Mouse (Mus musculus) cerebellum, adult 11-12 months (tissue): ENCODE measurements around the gene Twnk.
A peak's percentile ranks its signal among the peaks of the same experiment; 100 is the strongest.

Experiments used
- DNase-seq: peaks from one replicate; pipeline ENCODE4 v3.0.0; 2022

Twnk gene

GRCm38 (mm10) chr19:45005444-45005843 lies at the start of gene Twnk:
Twnk (plus strand) TSS chr19:45005663.
- DNase-seq = peak; percentile 56

DNA sequence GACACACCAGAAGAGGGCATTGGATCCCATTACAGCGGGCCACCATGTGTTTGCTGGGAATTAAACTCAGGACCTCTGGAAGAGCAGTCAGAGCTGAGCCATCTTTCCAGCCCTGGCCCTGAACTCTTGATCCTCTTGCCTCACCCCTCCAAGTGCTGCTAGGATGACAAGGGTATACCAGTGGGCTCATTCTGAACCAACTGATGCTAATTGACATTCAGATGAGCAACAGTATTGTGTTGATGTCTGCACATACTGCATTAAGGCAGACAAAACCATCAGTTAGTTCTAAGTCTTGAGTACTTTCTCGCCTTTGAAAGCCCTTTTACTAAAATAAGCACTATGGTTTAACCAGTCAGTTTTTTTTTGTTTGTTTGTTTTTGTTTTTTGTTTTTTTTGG lies 45.8 kb upstream of the Twnk start:
- no peak for DNase-seq

- no peak for DNase-seq
Measured at GRCm38 (mm10) chr19:44965978-44966377, 39.5 kb upstream of the Twnk start.

GRCm38 (mm10) chr19:44968329-44968728 lies 37.1 kb upstream of the Twnk start:
- no peak for DNase-seq

- no peak for DNase-seq
Measured at GRCm38 (mm10) chr19:44976636-44977035, 28.8 kb upstream of the Twnk start.

DNA sequence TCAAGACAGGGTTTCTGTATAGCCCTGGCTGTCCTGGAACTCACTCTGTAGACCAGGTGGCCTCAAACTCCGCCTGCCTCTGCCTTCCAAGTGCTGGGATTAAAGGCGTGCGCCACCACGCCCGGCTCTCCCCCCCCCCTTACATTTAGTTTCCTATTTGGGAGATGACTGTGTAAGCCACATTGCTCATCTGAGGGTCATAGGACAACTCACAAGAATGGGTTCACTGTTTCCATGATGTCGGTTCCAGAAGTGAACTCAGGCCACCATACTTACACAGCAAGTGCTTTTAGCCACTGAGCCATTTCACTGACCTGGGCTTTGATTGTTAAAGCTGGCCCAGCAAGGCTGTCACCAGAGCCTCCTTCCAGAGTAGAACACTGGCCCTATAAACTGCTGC lies 28.3 kb upstream of the Twnk start:
- no peak for DNase-seq

DNA sequence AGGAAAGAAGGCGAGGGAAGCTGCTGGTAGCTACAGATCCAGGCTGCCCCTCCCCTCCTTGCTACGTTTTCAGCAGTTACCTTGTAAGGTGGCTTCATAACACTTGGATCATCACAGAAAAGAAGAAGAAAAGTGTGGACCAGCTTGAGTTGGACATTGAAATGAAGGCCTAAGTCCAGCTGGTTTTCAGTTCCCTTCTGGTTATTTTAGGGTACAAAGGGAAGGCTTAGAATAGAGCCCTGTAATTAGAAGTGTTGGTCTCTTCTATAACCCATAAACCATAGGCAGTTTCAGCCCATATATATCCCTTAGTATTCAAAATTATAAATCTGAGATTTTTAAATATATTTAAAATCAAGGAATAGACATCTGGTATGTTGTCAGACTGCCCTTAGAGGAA lies 24.7 kb upstream of the Twnk start:
- no peak for DNase-seq

GRCm38 (mm10) chr19:44982477-44983115 lies 22.9 kb upstream of the Twnk start:
- DNase-seq = no peak

- DNase-seq = no peak
Measured at GRCm38 (mm10) chr19:44983366-44983765, 22.1 kb upstream of the Twnk start.

GRCm38 (mm10) chr19:44984420-44984819 lies 21.0 kb upstream of the Twnk start:
- DNase-seq = no peak

DNA sequence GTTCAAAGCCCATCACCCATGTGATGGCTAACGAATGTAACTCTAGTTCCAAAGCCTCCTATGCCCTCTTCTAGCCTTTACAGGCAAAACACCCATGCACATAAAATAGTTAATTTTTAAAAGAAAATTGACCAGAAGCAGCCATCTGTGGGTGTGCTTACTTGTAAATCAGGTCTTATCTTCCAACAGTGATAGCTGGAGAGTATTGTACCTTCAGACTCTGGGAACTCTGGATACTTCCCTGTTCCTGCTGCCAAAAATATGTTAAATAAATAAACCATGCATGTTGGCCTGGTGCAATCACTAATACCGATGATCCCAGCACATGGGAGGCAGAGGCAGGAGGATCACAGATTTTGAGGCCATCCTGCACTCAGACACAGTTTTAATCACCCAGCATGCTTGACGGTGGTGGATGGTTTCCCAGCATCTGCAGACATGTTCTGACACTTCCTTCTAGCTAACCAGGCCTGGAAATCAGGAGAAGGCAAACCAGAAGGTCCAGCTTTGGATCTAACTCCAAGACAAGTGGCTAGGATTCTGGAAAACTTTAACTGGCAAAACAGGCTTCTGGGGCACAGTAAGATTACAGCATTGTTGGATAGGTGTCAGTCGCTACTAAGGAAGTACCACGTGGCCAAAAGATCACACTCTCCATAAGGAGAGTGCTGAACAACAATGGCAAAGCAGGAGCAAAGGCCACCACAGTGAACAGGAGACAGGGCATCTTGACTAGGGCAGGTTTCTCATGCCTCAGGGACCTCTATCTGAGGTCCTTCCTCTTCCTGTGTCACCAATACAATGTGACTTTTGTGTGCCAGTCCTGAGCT lies 20.1 kb upstream of the Twnk start:
- DNase-seq = no peak

GRCm38 (mm10) chr19:44987004-44987403 lies 18.5 kb upstream of the Twnk start:
- no peak for DNase-seq

DNA sequence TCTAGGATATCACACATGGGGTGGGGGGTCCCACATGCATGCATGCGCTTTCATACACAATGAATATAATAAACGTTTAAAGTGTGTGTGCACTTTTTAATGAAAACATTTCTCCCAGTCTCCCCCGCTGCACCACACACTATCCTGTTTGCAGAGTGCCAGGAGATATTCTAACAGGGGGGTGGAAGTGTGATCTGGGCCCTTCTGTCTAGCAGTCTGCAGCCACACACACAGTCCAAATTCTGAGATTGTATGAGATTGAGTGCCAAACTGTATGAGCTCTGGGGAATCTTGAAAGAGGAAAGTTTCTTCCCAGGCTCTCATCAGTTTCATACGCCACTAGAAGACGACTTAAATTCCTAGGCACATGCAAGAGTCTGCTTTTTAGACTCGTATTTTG lies 17.6 kb upstream of the Twnk start:
- no peak for DNase-seq

GRCm38 (mm10) chr19:44988321-44988720 lies 17.1 kb upstream of the Twnk start:
- no peak for DNase-seq

DNA sequence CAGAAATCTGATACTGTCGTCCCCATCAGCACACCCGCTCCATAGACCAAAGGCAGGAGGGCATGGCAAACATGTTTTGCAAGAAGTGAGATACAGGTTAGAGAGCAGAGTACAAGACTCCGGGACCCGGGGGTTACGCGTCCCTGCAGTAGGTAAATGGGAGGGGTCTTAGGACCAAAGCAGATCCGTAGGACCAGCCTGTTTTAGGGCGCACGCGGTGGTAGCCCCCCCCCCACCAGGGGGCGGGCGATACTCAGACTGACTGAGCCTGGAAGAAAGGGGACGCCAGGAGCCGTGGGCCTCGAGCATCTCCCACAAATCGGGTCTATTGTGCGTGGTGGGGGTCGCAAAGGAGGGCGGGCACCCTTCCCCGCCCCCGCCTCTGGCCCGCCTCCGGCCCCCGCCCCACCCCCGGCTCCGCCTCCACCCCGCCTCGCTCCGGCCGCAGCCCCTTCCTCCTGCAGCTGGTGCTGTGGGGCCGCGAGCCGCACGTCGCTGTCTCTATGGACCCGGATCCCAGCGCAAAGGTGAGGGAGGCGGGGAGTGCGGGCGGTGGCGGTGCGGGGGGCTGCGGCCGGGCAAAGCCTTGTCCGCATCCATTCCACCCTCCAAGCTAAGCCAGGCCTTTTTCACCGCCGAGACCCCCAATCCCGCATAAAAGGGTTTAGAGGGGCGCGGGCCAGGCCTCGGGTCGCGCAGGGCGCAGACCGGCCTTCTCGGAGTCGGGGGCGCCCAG lies 16.5 kb upstream of the Twnk start, which contains the start of gene Sema4g:
TSS of gene Sema4g (plus strand) at position 271 of the 736 bp plus-strand sequence.
- peak; percentile 57 for DNase-seq

- peak; percentile 54 for DNase-seq
Measured at GRCm38 (mm10) chr19:44989567-44990495, 15.6 kb upstream of the Twnk start.

DNA sequence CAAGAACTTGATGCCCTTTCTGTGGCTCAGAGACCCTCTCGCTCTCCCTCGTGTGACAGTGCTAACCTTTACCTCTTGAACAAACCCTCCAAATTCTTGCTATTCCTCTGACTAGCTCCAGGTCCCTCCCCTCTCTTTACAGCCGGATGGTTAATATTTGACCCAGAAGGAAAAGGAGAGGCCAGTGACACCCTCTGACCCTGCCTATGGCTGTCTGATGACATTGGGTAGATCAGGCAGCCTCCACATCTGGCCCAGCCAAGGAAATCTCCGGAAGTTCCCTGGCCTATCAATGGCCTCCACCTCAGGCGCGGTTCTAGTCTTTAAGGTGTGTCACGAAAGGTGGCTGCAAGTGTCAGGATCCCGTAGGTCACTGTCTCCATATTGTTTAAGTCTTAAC lies 14.4 kb upstream of the Twnk start:
- DNase-seq = no peak

DNA sequence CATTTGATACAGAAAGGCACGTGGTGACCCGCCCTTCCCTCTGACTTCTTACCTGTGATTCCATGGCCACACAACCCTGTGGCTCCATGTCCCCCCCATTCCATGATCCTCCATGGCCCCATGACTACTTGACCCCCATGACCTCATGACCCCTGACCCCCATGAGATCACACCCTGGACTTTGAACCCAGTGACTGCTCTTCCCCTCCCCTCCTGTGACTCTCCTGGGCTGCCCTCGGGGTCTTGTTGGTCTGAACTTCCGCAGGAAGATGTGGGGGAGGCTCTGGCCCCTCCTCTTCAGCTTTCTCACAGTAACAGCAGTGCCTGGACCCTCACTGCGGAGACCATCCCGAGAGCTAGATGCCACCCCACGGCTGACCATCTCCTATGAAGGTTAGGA lies 13.2 kb upstream of the Twnk start:
- peak; percentile 30 for DNase-seq

GRCm38 (mm10) chr19:44992712-44993111 lies 12.8 kb upstream of the Twnk start:
- no peak for DNase-seq

DNA sequence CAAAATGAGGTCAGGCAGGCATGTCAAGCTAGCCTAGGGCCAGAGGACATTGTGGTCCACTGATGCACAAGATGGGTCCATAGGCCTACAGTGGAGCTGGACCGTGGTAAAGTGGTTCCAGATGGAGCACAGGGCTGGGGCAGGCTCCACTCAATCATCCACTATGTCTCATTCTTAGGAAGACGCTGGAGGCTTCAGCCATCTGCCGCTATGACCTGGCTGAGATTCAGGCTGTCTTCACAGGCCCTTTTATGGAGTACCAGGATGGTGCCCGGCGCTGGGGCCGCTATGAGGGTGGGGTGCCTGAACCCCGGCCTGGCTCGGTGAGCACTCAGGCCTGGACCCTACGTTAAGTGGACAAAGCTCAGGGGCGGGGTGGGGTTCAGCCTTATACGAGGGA lies 7.7 kb upstream of the Twnk start:
- DNase-seq = peak; percentile 44

GRCm38 (mm10) chr19:44999647-45000046 lies 5.8 kb upstream of the Twnk start:
- DNase-seq = no peak

GRCm38 (mm10) chr19:45002301-45002700 lies 3.2 kb upstream of the Twnk start:
- no peak for DNase-seq
